Mouse (Mus musculus) C2C12 (cell line): ENCODE data around the gene Rab3ip.

Experiments
- CEBPB ChIP-seq: IDR thresholded peaks from one replicate; pipeline ENCODE4 v1.6.1; 2011; ENCODE audit warnings: low read depth, mild to moderate bottlenecking, control low read depth, moderate library complexity
- CTCF ChIP-seq: IDR thresholded peaks from one replicate; pipeline ENCODE4 v1.5.1; 2011; ENCODE audit not compliant: control insufficient read depth, insufficient read depth, insufficient read length
- FOSL1 ChIP-seq: IDR thresholded peaks from one replicate; pipeline ENCODE4 v1.8.0; 2011; ENCODE audit warnings: mild to moderate bottlenecking, low read length; ENCODE audit not compliant: poor library complexity, insufficient read depth, severe bottlenecking
- MAX ChIP-seq: IDR thresholded peaks from one replicate; pipeline ENCODE4 v1.6.1; 2011; ENCODE audit warnings: mild to moderate bottlenecking, control low read depth
- MYOD1 ChIP-seq: IDR thresholded peaks from one replicate; pipeline ENCODE4 v1.6.1; 2011; ENCODE audit warnings: low read depth; ENCODE audit not compliant: control insufficient read depth, insufficient read length
- MYOG ChIP-seq: IDR thresholded peaks from one replicate; pipeline ENCODE4 v1.6.1; 2011; ENCODE audit not compliant: control insufficient read depth, insufficient read length; ENCODE audit errors: extremely low read depth
- USF1 ChIP-seq: IDR thresholded peaks from one replicate; pipeline ENCODE4 v1.6.1; 2011; ENCODE audit warnings: low read depth, mild to moderate bottlenecking, control low read depth, moderate library complexity

- no peak for TF ChIP-seq MYOD1
- TF ChIP-seq CTCF = no peak
- TF ChIP-seq MAX = no peak
- no peak for TF ChIP-seq CEBPB
- no peak for TF ChIP-seq MYOG
- no peak for TF ChIP-seq USF1
- TF ChIP-seq FOSL1 = no peak
Measured at GRCm38 (mm10) chr10:116944940-116945339, 5.6 kb downstream of the Rab3ip start.
